Mouse (Mus musculus) naive thymus-derived CD4-positive, alpha-beta T cell, adult 5 months (primary cell): ENCODE results near the gene Prame. TPM values are rescaled to one million over a fixed set of nuclear protein-coding genes. Genes with fewer than 3 reads are reported as not detected.

Source experiments
- polyA plus RNA-seq: library from polyadenylated mRNA; unstranded; fragments of 100-300 nt; shearing (Covaris generic); gene quantifications from one replicate; pipeline ENCODE4 v1.2.1, GENCODE M21; 2017

Gene Prame
- polyA plus RNA-seq: not detected

GRCm38 (mm10) chrX:135627605-135628004 is at the start of gene Prame:
TSS of gene Prame (minus strand) at chrX:135627705.

GRCm38 (mm10) chrX:135598677-135599076 is 28.8 kb downstream of the Prame start, which contains the start of gene Nxf7:
TSS of gene Nxf7 (minus strand) at chrX:135598777.

Other genes with a start within 250 kb of the Prame start
- gene Gm7903, start 193.9 kb downstream of the Prame start, polyA plus RNA-seq: not detected
- 0.09 TPM for gene AV320801, start 133.1 kb downstream of the Prame start, polyA plus RNA-seq
- gene Nxf7, start 28.9 kb downstream of the Prame start, polyA plus RNA-seq: not detected
- not detected for gene Tcp11x2, start 66.1 kb upstream of the Prame start, polyA plus RNA-seq
- gene Tmsb15a, start 97.6 kb upstream of the Prame start, polyA plus RNA-seq: not detected
- gene Armcx5, start 115.0 kb upstream of the Prame start, polyA plus RNA-seq: 28.6 TPM
- 43.7 TPM for gene Gprasp1, start 115.0 kb upstream of the Prame start, polyA plus RNA-seq
- 21.0 TPM for gene Bhlhb9, start 169.9 kb upstream of the Prame start, polyA plus RNA-seq
- gene Gprasp2, start 211.3 kb upstream of the Prame start, polyA plus RNA-seq: 15.1 TPM